Mouse (Mus musculus) E14TG2a.4 (cell line): ENCODE measurements around the gene Mpdu1.

ENCODE experiments used
- CTCF ChIP-seq: conservative IDR thresholded peaks from 2 replicates; pipeline ENCODE4 v1.5.1; 2014; ENCODE audit warnings: low read length
- NANOG ChIP-seq: IDR thresholded peaks from 2 replicates; pipeline ENCODE4 v1.6.1; 2014; ENCODE audit warnings: borderline replicate concordance, low read length, mixed read lengths

- TF ChIP-seq CTCF, result no peak
- TF ChIP-seq NANOG, result no peak
Measured at GRCm38 (mm10) chr11:69664841-69665240, 2.4 kb upstream of the Mpdu1 start.
